In the genomic region with DNA sequence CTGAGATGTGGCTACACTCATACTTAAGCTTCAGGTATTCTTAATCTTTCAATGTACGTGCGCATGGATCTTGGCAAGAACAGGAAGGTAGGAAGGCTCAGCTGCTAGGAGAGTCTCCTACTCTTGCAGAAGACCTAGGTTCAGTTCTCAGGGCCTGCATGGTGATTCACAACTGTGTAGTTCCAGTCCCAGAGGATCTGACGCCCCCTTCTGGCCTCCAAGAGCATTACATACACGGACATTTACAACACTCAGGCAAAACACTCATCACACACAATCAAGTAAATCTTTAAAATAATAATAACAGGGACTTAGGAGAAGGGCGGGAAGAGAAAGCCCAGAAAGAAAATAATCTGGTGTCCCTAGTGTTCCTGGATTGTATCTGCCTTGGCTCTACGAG, we compare ENCODE assay signal across 8 mouse cellular contexts. TPM values are rescaled to one million over a fixed set of nuclear protein-coding genes. Genes with fewer than 3 reads are reported as not detected.
DNase-seq lines count a peak whose midpoint lies in the region; ATAC-seq and TF ChIP-seq lines count a peak whose summit lies in the region.

No protein-coding gene starts in this region.

- H3K9ac ChIP-seq in heart, embryonic 15.5 days = no peak overlapping the region
- H3K9ac ChIP-seq in limb, embryonic 12.5 days (replicated peaks) = 0 out of 2 replicates have a peak overlapping the region, but pooled peaks have one; percentile 37

- TF ChIP-seq POLR2A in cerebellum, adult 2 months (IDR thresholded peaks at IDR 0.05; ENCODE audit: borderline replicate concordance, insufficient read depth, low read length) = no peak
- TF ChIP-seq POLR2A in myocyte (IDR thresholded peaks at IDR 0.05; ENCODE audit: insufficient read length, low read depth) = no peak

- H3K9me3 ChIP-seq in heart, embryonic 15.5 days (replicated peaks) = no peaks in the 10 kb centered on the region
- H3K9me3 ChIP-seq in limb, embryonic 12.5 days = no peaks in the 10 kb centered on the region

- H3K4me1 ChIP-seq in cerebellum, adult 2 months (ENCODE audit: control insufficient read depth, insufficient read depth, low read length) = no peaks in the 10 kb centered on the region; the same call in 1 of the 2 replicates
- H3K4me1 ChIP-seq in heart, embryonic 15.5 days (replicated peaks) = peaks cover 16% of the 10 kb centered on the region
- peaks cover 14% of the 10 kb centered on the region for H3K4me1 ChIP-seq in limb, embryonic 12.5 days (replicated peaks)

- peak; percentile 52 for TF ChIP-seq CTCF in cerebellum, adult 2 months (IDR thresholded peaks at IDR 0.05; ENCODE audit: borderline replicate concordance, insufficient read depth, low read depth, low read length)

- peak; percentile 40 for DNase-seq in cerebellum, adult 2 months
- no peak for DNase-seq in cerebellum, postnatal 4 days (ENCODE audit: low spot score in 2 of 2)
- peak; percentile 61 for DNase-seq in A20 (ENCODE audit: low read depth, low spot score)
- peak; percentile 25 for DNase-seq in brain, adult 2 months (ENCODE audit: low read depth, low spot score)
- no peak for DNase-seq in gastrocnemius, adult 8-10 months (ENCODE audit: low spot score in 2 of 2)

- no peak overlapping the region for H3K27ac ChIP-seq in cerebellum, adult 2 months (ENCODE audit: insufficient read depth, low read length)
- no peak overlapping the region for H3K27ac ChIP-seq in heart, embryonic 15.5 days
- H3K27ac ChIP-seq in limb, embryonic 12.5 days = no peak overlapping the region

- H3K79me2 ChIP-seq in myocyte (ENCODE audit: control insufficient read depth, insufficient read depth) = no peaks in the 10 kb centered on the region

- H3K36me3 ChIP-seq in heart, embryonic 15.5 days = peaks cover 25% of the 10 kb centered on the region
- H3K36me3 ChIP-seq in limb, embryonic 12.5 days = peaks cover 38% of the 10 kb centered on the region
- H3K36me3 ChIP-seq in myocyte (ENCODE audit: control insufficient read depth, insufficient read depth) = no peaks in the 10 kb centered on the region

- WGBS in cerebellum, adult 2 months = 58% methylated on average over 6 of the region's 6 CpGs
- WGBS in heart, embryonic 15.5 days = 57% methylated on average over 6 of the region's 6 CpGs
- 57% methylated on average over 6 of the region's 6 CpGs for WGBS in limb, embryonic 12.5 days

- H3ac ChIP-seq in myocyte (ENCODE audit: control insufficient read depth, insufficient read length) = no peak overlapping the region

- H3K4me2 ChIP-seq in heart, embryonic 15.5 days = peak overlapping the region; percentile 72
- peak overlapping the region; percentile 59 for H3K4me2 ChIP-seq in limb, embryonic 12.5 days
- H3K4me2 ChIP-seq in myocyte (ENCODE audit: low read depth) = peak overlapping the region; percentile 31

- no peaks in the 10 kb centered on the region for H3K27me3 ChIP-seq in cerebellum, adult 2 months (ENCODE audit: control insufficient read depth, insufficient read depth, low read length)
- no peaks in the 10 kb centered on the region for H3K27me3 ChIP-seq in heart, embryonic 15.5 days
- H3K27me3 ChIP-seq in limb, embryonic 12.5 days = peaks cover 5% of the 10 kb centered on the region; the same call in 1 of the 2 replicates
- H3K27me3 ChIP-seq in myocyte (ENCODE audit: control insufficient read depth, insufficient read depth, insufficient read length) = no peaks in the 10 kb centered on the region

- no peak for ATAC-seq in heart, embryonic 15.5 days (replicated peaks; ENCODE audit: insufficient number of reproducible peaks, insufficient read depth, low FRiP score, low read depth)
- no peak for ATAC-seq in limb, embryonic 12.5 days (ENCODE audit: insufficient number of reproducible peaks, insufficient read depth, low FRiP score, low TSS enrichment, low read depth)

- no peak overlapping the region for H3K4me3 ChIP-seq in cerebellum, adult 2 months (replicated peaks; ENCODE audit: insufficient read depth, low read depth, low read length)
- peak overlapping the region; percentile 44 for H3K4me3 ChIP-seq in heart, embryonic 15.5 days
- peak overlapping the region; percentile 37; the same call in 1 of the 2 replicates for H3K4me3 ChIP-seq in limb, embryonic 12.5 days (replicated peaks)
- H3K4me3 ChIP-seq in myocyte = no peak overlapping the region

TF ChIP-seq in myocyte, 11 proteins besides CTCF, POLR2A, EP300 and RAD21:
- no peak for TF ChIP-seq MAX (IDR thresholded peaks at IDR 0.05; ENCODE audit: low read depth)
- TF ChIP-seq REST (IDR thresholded peaks at IDR 0.05; ENCODE audit: insufficient read depth, insufficient read length) = no peak
- TF ChIP-seq CEBPB (IDR thresholded peaks at IDR 0.05; ENCODE audit: insufficient read depth, poor library complexity, severe bottlenecking) = no peak
- TF ChIP-seq TCF12 (IDR thresholded peaks at IDR 0.05; ENCODE audit: insufficient read depth, poor library complexity, severe bottlenecking) = no peak
- TF ChIP-seq POLR2AphosphoS2 (IDR thresholded peaks at IDR 0.05; ENCODE audit: insufficient read length, low read depth) = no peak
- TF ChIP-seq SRF (IDR thresholded peaks at IDR 0.05; ENCODE audit: control insufficient read depth, insufficient read length, low read depth) = no peak

RNA-seq across cellular contexts. Expression of a gene that starts 14.8 kb away (rescaled TPM):
- 7.7 and 8.1 TPM in 2 replicates for polyA plus RNA-seq in cerebellum, adult 2 months (2012; rRNA removed)
- 7.8 and 8.7 TPM in 2 replicates for polyA plus RNA-seq in heart, embryonic 15.5 days (2015; fragmentation: Nextera tagmentation; extraction: Ambion mirVana)
- polyA plus RNA-seq in limb, embryonic 12.5 days (2016; fragmentation: Nextera tagmentation; extraction: Ambion mirVana) = 8.8 and 9.0 TPM in 2 replicates
- 3.1 TPM for polyA plus RNA-seq in myocyte (2012; fragmentation: generic; extraction: Trizol)
- 1 to 10 TPM; 2.1 to 2.8 (median 2.5) TPM for total RNA-seq in gastrocnemius, adult 8-10 months (2022)

RNA-seq across cellular contexts. Expression of a gene that starts 31.0 kb away (rescaled TPM):
- polyA plus RNA-seq in cerebellum, adult 2 months (2012; rRNA removed) = not detected in 2 replicates
- polyA plus RNA-seq in heart, embryonic 15.5 days (2015; fragmentation: Nextera tagmentation; extraction: Ambion mirVana) = not detected in 2 replicates
- polyA plus RNA-seq in limb, embryonic 12.5 days (2016; fragmentation: Nextera tagmentation; extraction: Ambion mirVana) = not detected in 2 replicates
- not detected for polyA plus RNA-seq in myocyte (2012; fragmentation: generic; extraction: Trizol)
- not detected for total RNA-seq in gastrocnemius, adult 8-10 months (2022)

RNA-seq across cellular contexts. Expression of a gene that starts 38.9 kb away (rescaled TPM):
- polyA plus RNA-seq in cerebellum, adult 2 months (2012; rRNA removed) = 0.14 and 0.16 TPM in 2 replicates
- 1.1 and 3.5 TPM in 2 replicates for polyA plus RNA-seq in heart, embryonic 15.5 days (2015; fragmentation: Nextera tagmentation; extraction: Ambion mirVana)
- polyA plus RNA-seq in limb, embryonic 12.5 days (2016; fragmentation: Nextera tagmentation; extraction: Ambion mirVana) = 2.6 and 2.7 TPM in 2 replicates
- not detected for polyA plus RNA-seq in myocyte (2012; fragmentation: generic; extraction: Trizol)
- not detected for total RNA-seq in gastrocnemius, adult 8-10 months (2022)

Comparison
In these comparisons a context has a peak if more than half of its experiments do, and no peak if none do; other contexts are left out.
1. DNase-seq: peak in cerebellum, adult 2 months (2 of 2), A20 (single experiment) and brain, adult 2 months (single experiment); none in cerebellum, postnatal 4 days (0 of 2) and gastrocnemius, adult 8-10 months (0 of 2).
2. H3K4me3 ChIP-seq: peak in heart, embryonic 15.5 days (single experiment) and limb, embryonic 12.5 days (single experiment); none in cerebellum, adult 2 months (single experiment) and myocyte (single experiment).
3. Peak in every context shown above with its lines, with median percentiles within 50 percentile points of each other: H3K4me2 ChIP-seq.